Mouse (Mus musculus) forebrain, postnatal 0 days (tissue): ENCODE data around the gene Prap1. TPM values are rescaled to one million over a fixed set of nuclear protein-coding genes. Genes with fewer than 3 reads are reported as not detected.
A peak's percentile ranks its signal among the peaks of the same experiment; 100 is the strongest.

Experiments
- ATAC-seq: fragments of 200-750 bp; cut with Nextera tagmentation; 2 replicates; pipeline ENCODE4 v1.8.0; 2017; ENCODE audit warnings: mild to moderate bottlenecking, moderate library complexity
- DNase-seq: peaks from one replicate; pipeline ENCODE4 v3.0.0-alpha.2; 2015
- H3K27ac ChIP-seq: fragments of 300-500 bp; sonication (generic); 2 replicates; pipeline ENCODE4 v1.5.1; 2014; ENCODE audit warnings: low read depth, mild to moderate bottlenecking, antibody characterized with exemption, low read length, moderate library complexity, mixed read lengths
- H3K27me3 ChIP-seq: fragments of 300-500 bp; sonication (generic); 2 replicates; pipeline ENCODE4 v1.6.1; 2014; ENCODE audit warnings: mild to moderate bottlenecking, low read length, mixed read lengths; ENCODE audit not compliant: insufficient read depth
- H3K36me3 ChIP-seq: fragments of 300-500 bp; sonication (generic); 2 replicates; pipeline ENCODE4 v1.6.1; 2014; ENCODE audit warnings: mild to moderate bottlenecking, moderate library complexity; ENCODE audit not compliant: insufficient read depth
- H3K4me1 ChIP-seq: fragments of 300-500 bp; sonication (generic); 2 replicates; pipeline ENCODE4 v1.6.1; 2014; ENCODE audit warnings: antibody characterized with exemption; ENCODE audit not compliant: insufficient read depth
- H3K4me2 ChIP-seq: fragments of 300-500 bp; sonication (generic); 2 replicates; pipeline ENCODE4 v1.6.1; 2014; ENCODE audit warnings: low read depth, mild to moderate bottlenecking, moderate library complexity
- H3K4me3 ChIP-seq: fragments of 300-500 bp; sonication (generic); 2 replicates; pipeline ENCODE4 v1.5.1; 2014; ENCODE audit warnings: low read depth, low read length, mixed read lengths
- H3K9ac ChIP-seq: fragments of 300-500 bp; sonication (generic); 2 replicates; pipeline ENCODE4 v1.6.1; 2014; ENCODE audit warnings: mild to moderate bottlenecking
- H3K9me3 ChIP-seq: fragments of 300-500 bp; sonication (generic); 2 replicates; pipeline ENCODE4 v1.6.1; 2016; ENCODE audit warnings: low read length
- CTCF ChIP-seq: sonication (generic); IDR thresholded peaks from 2 replicates; pipeline ENCODE4 v1.5.1; 2016; ENCODE audit warnings: antibody characterized with exemption, control low read depth, low read depth
- WGBS: fragments of 180-500 bp; shearing (Covaris S2); extraction: QIAGEN DNeasy Blood & Tissue Kit; methylation state at CpG from one replicate; pipeline ENCODE4 v1.1.7; 2014; 5-methylcytosine and 5-hydroxymethylcytosine counted together
- polyA plus RNA-seq: library from polyadenylated mRNA; unstranded; fragments of >200 nt; fragmentation: Nextera tagmentation; extraction: Ambion mirVana; gene quantifications from 2 replicates; pipeline ENCODE4 v1.2.1, GENCODE M21; 2015
- total RNA-seq: library from RNA; depleted of rRNA; stranded (reverse); fragments of >200 nt; gene quantifications from 2 replicates; pipeline ENCODE4 v1.2.3, GENCODE M21; 2014

Gene Prap1
- total and polyA plus RNA-seq, 2 experiments from 2014 or later, result not detected

DNA sequence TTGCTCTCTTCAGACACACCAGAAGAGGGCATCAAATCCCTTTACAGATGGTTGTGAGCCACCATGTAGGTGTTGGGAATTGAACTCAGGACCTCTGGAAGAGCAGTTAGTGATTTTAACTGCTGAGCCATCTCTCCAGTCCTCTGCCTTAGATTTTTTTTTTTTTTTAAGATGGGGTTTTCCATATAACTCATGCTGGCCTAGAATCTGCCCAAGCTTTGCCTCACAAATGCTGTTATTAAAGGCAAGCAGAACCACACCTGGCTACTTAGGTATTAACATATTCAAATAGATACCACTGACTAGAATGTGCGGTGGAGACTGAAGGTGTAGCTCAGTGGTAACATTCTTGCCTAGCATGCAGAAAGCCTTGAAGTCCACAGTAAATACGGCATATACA is 27.3 kb downstream of the Prap1 start:
- ATAC-seq (no peak), DNase-seq (no peak)
- H3K27ac ChIP-seq, result no peak overlapping the region
- TF ChIP-seq CTCF, result no peak
- 92% methylated on average over 2 of the region's 2 CpGs for WGBS
- no peaks in the 10 kb centered on the region for H3K36me3 ChIP-seq
- peaks cover 7% of the 10 kb centered on the region; the same call in 1 of the 2 replicates for H3K4me1 ChIP-seq
- no peak overlapping the region for H3K4me3 ChIP-seq
- H3K4me2 ChIP-seq, result no peak overlapping the region
- H3K9me3 ChIP-seq, result no peaks in the 10 kb centered on the region
- H3K27me3 ChIP-seq, result no peaks in the 10 kb centered on the region
- H3K9ac ChIP-seq, result no peak overlapping the region

GRCm38 (mm10) chr7:140121338-140121910 is 28.2 kb downstream of the Prap1 start:
- DNase-seq (no peak), ATAC-seq (no peak)
- Histone ChIP-seq H3K4me3 (no peak overlapping the region), H3K4me1 (peaks cover 7% of the 10 kb centered on the region; the same call in 1 of the 2 replicates), H3K27me3 (no peaks in the 10 kb centered on the region), H3K36me3 (no peaks in the 10 kb centered on the region), H3K9me3 (no peaks in the 10 kb centered on the region), H3K9ac (no peak overlapping the region), H3K27ac (no peak overlapping the region), H3K4me2 (no peak overlapping the region)
- TF ChIP-seq CTCF, result no peak
- WGBS, result 67% methylated on average over 13 of the region's 13 CpGs

GRCm38 (mm10) chr7:140122765-140123164 is 29.6 kb downstream of the Prap1 start:
- ATAC-seq (no peak), DNase-seq (no peak)
- Histone ChIP-seq H3K36me3 (no peaks in the 10 kb centered on the region), H3K9me3 (no peaks in the 10 kb centered on the region), H3K4me3 (no peak overlapping the region), H3K27ac (no peak overlapping the region), H3K4me1 (0 out of 2 replicates have a peak, but pooled peaks cover 3% of the 10 kb centered on the region), H3K27me3 (no peaks in the 10 kb centered on the region), H3K9ac (no peak overlapping the region), H3K4me2 (no peak overlapping the region)
- 43% methylated on average over 4 of the region's 4 CpGs for WGBS
- no peak for TF ChIP-seq CTCF

GRCm38 (mm10) chr7:140124382-140124781 is 31.2 kb downstream of the Prap1 start:
- no peak for ATAC-seq
- H3K9me3 ChIP-seq, result no peaks in the 10 kb centered on the region
- no peak overlapping the region for H3K9ac ChIP-seq
- 97% methylated on average over 1 of the region's 1 CpGs for WGBS
- H3K4me1 ChIP-seq, result 0 out of 2 replicates have a peak, but pooled peaks cover 3% of the 10 kb centered on the region
- DNase-seq, result no peak
- H3K4me3 ChIP-seq, result no peak overlapping the region
- no peak overlapping the region for H3K27ac ChIP-seq
- no peak for TF ChIP-seq CTCF
- H3K4me2 ChIP-seq, result no peak overlapping the region
- no peaks in the 10 kb centered on the region for H3K27me3 ChIP-seq
- no peaks in the 10 kb centered on the region for H3K36me3 ChIP-seq

DNA sequence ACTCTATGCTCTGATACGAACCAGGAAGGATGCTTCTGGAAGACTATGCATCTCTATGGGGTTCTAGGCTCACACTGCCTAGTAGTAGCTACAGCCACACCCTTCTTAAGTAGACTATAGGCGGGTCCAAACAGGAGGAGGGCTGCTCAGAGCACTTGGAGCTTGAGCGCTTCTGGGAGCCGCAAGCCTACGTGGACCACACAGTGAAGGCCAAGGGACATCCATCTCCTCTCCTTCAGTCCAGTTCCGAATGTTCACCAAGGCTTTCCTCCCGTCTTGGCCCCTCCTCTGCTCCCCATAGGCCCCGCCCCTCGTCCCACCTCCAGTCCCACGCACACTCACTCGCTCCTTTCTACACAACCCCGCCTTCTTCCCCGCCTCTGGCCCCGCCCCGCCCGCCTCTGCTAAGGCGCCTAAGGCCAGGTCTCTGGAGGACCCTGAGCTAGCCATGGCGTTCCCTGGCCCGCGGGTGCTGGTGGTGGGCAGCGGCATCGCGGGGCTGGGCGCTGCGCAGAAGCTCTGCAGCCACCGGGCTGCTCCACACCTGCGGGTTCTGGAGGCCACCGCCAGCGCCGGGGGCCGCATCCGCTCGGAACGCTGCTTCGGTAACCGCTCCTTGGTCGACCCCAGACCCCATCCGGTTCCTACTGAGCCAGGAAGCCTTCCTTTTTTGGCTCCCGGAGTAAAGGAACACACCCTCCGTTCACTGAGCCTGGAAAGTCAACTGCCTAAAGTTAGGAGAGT is 32.3 kb downstream of the Prap1 start:
- no peaks in the 10 kb centered on the region for H3K9me3 ChIP-seq
- peak overlapping the region; percentile 88 for H3K4me2 ChIP-seq
- H3K27ac ChIP-seq, result no peak overlapping the region
- TF ChIP-seq CTCF, result no peak
- H3K9ac ChIP-seq, result peak overlapping the region; percentile 71
- peak; percentile 85 for DNase-seq
- peak; percentile 97 for ATAC-seq
- under 1% methylated on average over 36 of the region's 40 CpGs for WGBS
- no peaks in the 10 kb centered on the region for H3K36me3 ChIP-seq
- H3K27me3 ChIP-seq, result no peaks in the 10 kb centered on the region
- H3K4me3 ChIP-seq, result peak overlapping the region; percentile 67
- 0 out of 2 replicates have a peak, but pooled peaks cover 3% of the 10 kb centered on the region for H3K4me1 ChIP-seq

DNA sequence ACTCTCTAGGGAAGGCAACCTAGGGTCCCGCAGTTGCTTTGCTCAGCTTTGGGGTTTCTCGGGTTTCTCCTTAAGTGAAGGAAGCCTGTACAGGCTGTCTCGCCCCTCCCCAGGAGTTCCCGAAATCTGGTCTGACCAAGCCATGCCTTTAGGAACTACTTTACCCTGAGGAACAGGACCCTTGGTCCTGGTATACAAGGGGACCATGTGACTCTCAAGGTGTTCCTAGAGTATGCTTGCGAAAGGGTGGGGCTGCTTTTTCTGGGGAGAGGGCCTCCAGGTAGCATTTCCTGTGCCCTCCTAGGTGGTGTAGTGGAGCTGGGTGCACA is 32.8 kb downstream of the Prap1 start:
- 10% methylated on average over 5 of the region's 5 CpGs for WGBS
- Histone ChIP-seq H3K4me2 (peak overlapping the region; percentile 88), H3K4me1 (0 out of 2 replicates have a peak, but pooled peaks cover 3% of the 10 kb centered on the region), H3K27me3 (no peaks in the 10 kb centered on the region), H3K9ac (peak overlapping the region; percentile 71), H3K36me3 (no peaks in the 10 kb centered on the region), H3K9me3 (no peaks in the 10 kb centered on the region), H3K4me3 (peak overlapping the region; percentile 67), H3K27ac (no peak overlapping the region)
- no peak for DNase-seq
- ATAC-seq, result no peak
- no peak for TF ChIP-seq CTCF

DNA sequence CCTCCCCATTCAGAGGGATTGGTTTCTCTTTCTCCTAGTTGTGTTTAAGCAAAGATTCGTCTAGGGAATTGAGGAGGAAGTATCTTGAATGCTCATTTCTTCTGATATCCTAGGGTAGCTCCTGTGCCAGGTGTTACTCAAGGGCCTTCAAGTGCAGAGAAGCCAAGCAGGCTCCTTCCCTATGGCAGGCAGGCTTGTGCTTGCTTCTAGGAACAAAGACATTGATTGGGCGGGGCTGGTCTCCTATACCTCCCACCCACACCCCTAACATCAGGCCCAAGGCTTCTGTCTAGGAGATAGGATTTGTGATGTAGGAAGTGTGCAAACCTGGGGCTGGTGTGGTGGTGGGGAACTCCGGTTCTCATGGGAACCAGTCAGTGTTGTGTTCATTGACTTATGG is 33.7 kb downstream of the Prap1 start:
- H3K27ac ChIP-seq, result no peak overlapping the region
- H3K4me1 ChIP-seq, result 0 out of 2 replicates have a peak, but pooled peaks cover 3% of the 10 kb centered on the region
- no peak overlapping the region for H3K4me2 ChIP-seq
- H3K4me3 ChIP-seq, result no peak overlapping the region
- ATAC-seq (no peak), DNase-seq (no peak)
- no peaks in the 10 kb centered on the region for H3K27me3 ChIP-seq
- no peaks in the 10 kb centered on the region for H3K36me3 ChIP-seq
- no peaks in the 10 kb centered on the region for H3K9me3 ChIP-seq
- no peak overlapping the region for H3K9ac ChIP-seq
- TF ChIP-seq CTCF, result no peak
- 80% methylated on average over 3 of the region's 3 CpGs for WGBS
